Mouse (Mus musculus): ENCODE measurements at regions not wholly inside any gene's neighbourhood (a gene's known extent, or its start where the extent isn't known, plus 50 kb on each side); places are given as distances from the start of the nearest gene placed in this dataset.

DNA sequence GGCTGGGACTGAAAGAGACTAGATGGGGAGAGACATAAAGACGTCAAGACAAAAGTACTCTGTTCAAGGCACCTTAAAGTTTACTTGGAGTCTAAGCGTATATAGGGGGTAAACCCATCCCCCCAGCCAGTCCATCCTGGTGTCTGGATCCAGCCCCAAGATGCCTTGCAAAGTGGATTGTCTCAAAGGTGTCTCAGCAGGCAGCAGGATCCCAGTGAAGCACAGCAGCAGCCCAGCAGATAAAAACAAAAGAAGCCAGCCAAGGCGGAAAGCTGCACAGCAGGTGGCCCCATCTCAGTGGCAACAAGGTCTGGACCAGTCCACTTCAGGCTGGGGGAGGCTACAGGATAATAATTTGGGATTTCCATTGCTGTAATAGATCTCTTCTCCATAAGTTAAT is 72.0 kb upstream of the Col5a2 start:
- DNase-seq (ENCODE audit: low spot score in 2 of 2) = no peak

- DNase-seq (ENCODE audit: low spot score in 2 of 2) = no peak
Observed at GRCm38 (mm10) chr1:45580466-45580865, 77.4 kb upstream of the Col5a2 start.

GRCm38 (mm10) chr1:45587351-45588025 is 84.4 kb upstream of the Col5a2 start:
- no peak for DNase-seq (ENCODE audit: low spot score in 2 of 2)

- DNase-seq (ENCODE audit: low spot score in 2 of 2) = no peak
Observed at GRCm38 (mm10) chr1:45597316-45597715, 94.2 kb upstream of the Col5a2 start.

- no peak for DNase-seq (ENCODE audit: low spot score in 2 of 2)
Observed at GRCm38 (mm10) chr1:45599421-45599820, 96.3 kb upstream of the Col5a2 start.

DNA sequence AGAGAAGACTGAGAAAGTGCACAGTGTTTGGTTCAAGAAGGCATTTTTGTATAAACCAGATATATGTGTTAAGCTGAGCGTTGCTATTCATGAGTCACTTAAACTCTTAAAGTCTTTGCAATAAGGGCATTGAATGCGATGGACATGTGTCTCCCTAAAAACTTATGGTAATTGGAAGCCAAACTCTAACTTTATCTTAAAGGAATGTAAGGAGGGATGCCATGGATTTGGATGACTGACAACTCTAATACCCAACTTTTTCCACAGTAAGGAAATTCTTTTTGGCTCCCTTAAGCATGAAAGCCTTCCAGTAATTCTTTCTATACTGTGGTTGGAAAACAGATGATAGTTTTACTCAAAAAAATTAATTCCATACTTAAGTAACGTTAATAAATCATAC is 96.9 kb upstream of the Col5a2 start:
- no peak for DNase-seq (ENCODE audit: low spot score in 2 of 2)

GRCm38 (mm10) chr1:45605571-45605970 is 102.5 kb upstream of the Col5a2 start:
- no peak for DNase-seq (ENCODE audit: low spot score in 2 of 2)

GRCm38 (mm10) chr1:45608316-45608715 is 105.2 kb upstream of the Col5a2 start:
- peak; percentile 8 to 26 for DNase-seq (ENCODE audit: low spot score in 2 of 2)

- no peak for DNase-seq (ENCODE audit: low spot score in 2 of 2)
Observed at GRCm38 (mm10) chr1:45619008-45619407, 115.9 kb upstream of the Col5a2 start.

- peak; percentile 37 to 61 for DNase-seq (ENCODE audit: low spot score in 2 of 2)
Observed at GRCm38 (mm10) chr1:45625921-45626320, 122.8 kb upstream of the Col5a2 start.

GRCm38 (mm10) chr1:45626733-45627132 is 123.7 kb upstream of the Col5a2 start:
- peak; percentile 36 to 64 for DNase-seq (ENCODE audit: low spot score in 2 of 2)

DNA sequence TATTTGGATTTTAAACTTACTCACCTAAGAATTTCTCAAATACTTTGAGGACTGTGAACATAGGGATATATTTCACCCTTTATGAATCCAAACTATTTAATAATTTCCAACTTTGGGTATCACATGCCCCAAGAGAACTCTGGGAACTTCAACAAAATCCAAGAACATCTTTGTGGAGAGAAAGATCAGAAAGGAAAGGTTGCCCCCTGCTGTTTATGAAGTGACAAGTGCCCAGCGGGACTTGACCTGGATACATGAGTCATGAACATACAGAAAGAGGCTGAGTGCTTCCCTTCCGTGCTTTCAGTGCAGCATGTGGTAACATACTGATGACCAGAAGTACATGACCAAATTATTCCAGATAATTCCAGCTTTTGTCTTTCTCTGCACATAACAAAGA is 124.8 kb upstream of the Col5a2 start:
- DNase-seq (ENCODE audit: low spot score in 2 of 2) = peak; percentile 12 to 49

DNA sequence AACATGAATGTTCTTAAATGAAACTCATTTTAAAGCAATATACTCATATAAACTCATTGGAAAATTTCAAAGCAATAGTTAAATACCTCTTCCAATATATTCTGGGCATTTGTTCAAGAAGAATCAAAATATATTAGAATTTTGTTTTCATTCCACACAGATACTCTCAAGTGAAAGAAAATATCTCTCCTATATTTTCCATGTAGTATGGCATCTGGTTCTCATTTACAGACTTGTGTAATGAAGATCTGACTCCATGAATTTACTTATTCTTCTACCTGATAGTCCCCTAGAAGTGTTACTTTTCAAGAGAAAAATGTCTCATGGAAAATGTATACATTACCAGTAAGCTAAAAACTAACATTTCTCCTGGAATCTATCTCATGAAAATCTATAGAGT is 144.2 kb upstream of the Col5a2 start:
- no peak for DNase-seq (ENCODE audit: low spot score in 2 of 2)

GRCm38 (mm10) chr1:45653248-45653647 is 141.7 kb upstream of the Wdr75 start:
- DNase-seq (ENCODE audit: low spot score in 2 of 2) = no peak

- DNase-seq (ENCODE audit: low spot score in 2 of 2) = peak; percentile 51 to 57
Observed at GRCm38 (mm10) chr1:45663882-45664520, 131.0 kb upstream of the Wdr75 start.

DNA sequence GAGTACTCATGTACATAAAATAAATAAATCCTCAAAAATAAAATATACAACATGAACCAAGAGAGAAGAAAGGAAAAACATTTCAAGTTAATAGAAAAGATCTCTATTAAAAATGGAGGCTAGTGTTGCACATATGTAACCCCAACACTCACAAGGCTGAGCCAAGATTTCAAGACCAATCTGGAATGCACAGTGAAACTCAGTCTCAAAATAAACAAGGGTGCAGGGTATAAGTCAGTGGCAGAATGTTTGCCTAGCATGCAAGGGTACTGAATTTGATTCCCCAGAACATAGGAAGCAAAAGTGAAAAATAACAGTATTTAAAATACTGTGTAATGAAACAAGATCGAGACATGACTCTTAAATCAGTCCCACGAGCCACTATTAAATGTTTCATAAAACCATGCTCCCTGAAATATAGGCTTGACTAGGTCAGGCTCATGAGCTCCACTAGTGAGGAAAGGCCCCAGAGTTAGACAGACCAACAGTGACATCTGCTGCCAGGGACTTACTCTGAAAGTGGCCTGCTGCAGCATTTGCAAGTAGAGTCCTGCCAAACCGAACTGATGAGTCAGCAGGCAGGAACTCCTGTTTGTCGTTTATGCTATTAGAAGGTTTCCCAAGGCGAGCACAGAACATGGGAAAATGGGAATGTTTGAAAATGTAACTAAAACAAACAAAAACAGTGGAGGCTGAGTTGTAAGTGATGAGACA is 122.4 kb upstream of the Wdr75 start:
- DNase-seq (ENCODE audit: low spot score in 2 of 2) = peak; percentile 67 to 76

DNA sequence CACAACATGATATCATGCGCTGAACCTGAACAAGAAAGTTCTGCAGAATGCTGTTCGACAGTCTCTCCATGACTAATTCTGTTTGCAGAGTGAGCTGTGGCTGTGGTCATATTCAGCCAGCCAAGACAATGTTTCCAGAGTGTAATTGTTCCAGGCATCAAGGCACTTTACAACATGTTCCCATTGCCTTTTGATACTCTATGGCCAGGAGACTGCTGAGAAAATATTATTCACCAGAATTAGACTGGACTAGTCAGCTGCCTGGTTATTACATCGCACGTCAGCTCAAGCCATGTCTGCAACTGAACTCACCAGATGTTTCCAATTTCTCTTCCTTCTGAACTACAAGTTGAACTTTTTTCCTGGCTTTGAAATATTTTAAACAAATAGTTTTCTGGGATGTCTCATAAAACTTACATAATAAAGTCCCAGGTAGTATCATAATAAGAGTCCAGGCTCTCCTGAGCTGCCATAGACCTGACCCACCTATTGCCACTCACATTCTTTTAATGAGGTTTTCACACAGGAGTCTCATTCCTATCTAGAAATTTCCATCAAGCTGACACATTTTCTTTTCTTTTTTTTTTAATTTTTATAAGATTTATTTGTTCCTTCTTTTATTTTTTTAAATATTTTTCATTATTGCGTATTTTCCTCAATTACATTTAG is 119.1 kb upstream of the Wdr75 start:
- DNase-seq (ENCODE audit: low spot score in 2 of 2) = peak; percentile 47 to 73

DNA sequence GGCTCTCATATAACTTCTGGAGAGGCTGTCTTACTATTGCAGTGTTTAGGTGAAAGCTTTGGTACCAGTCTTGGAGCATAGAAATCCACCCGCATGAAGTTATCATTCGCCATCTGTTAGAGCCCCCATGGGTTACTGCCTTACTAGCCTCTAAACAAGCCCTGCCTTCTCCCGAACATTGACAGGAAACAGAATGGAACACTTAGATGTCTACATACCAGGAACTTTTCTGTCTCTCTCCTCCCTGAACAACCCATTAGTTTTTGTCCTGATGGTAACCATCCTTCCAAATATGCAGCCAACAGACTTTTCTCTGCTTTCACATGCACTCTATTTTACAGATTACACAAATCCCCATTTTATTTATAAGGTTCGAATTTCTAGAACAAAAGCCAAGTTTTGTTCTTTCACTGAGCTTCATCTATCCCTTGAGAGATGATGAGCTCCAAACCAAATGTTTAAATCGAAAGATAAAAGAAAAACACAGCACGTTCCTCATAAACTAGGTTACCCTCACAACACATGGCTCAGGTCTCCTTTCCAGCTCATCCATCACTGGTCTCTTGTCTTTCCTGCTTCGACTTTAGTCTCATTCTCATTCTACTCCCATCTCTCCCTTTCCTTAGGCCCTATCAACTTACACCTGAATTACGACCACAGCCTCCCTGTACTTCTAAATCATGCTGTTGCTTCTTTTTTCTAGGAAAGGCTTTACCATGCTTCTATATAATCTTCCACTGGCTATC is 114.8 kb upstream of the Wdr75 start:
- no peak for DNase-seq (ENCODE audit: low spot score in 2 of 2)

- peak; percentile 10 to 22 for DNase-seq (ENCODE audit: low spot score in 2 of 2)
Observed at GRCm38 (mm10) chr1:45700893-45701292, 94.1 kb upstream of the Wdr75 start.

DNA sequence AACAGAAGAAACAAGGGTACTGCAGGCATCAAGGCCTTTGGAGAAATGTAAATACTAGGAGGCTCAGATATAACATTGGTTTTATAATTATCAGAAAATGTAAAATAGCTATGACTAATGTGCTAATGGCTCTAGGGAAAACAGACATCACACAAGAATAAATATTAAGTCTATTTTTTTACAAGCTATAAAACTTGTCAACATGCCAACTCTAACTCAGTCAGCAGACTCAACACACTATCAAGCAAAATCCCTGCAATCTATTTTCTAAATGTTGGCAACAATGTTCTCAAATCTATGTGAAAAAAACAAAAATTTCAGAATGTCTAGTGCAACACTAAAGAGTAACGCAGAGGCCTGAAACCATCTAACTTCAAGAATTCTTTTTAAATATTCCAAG is 93.5 kb upstream of the Wdr75 start:
- DNase-seq (ENCODE audit: low spot score in 2 of 2) = no peak

- no peak for DNase-seq (ENCODE audit: low spot score in 2 of 2)
Observed at GRCm38 (mm10) chr1:45723369-45723768, 71.6 kb upstream of the Wdr75 start.

- DNase-seq (ENCODE audit: low spot score in 2 of 2) = no peak
Observed at GRCm38 (mm10) chr1:45732958-45733357, 62.0 kb upstream of the Wdr75 start.

Data from heart, adult 9 months (tissue).